Mouse (Mus musculus) activated CD4-positive, CD25-positive, alpha-beta regulatory T cell, adult 4 months (primary cell): ENCODE data around the gene Stx5a. TPM values are rescaled to one million over a fixed set of nuclear protein-coding genes. Genes with fewer than 3 reads are reported as not detected.
"Not testable (repeated sequence)": the region's sequence is repeated elsewhere in the genome, so short reads cannot be mapped to it uniquely, and the experiment has no call there.

Experiments
- ATAC-seq: one replicate; pipeline ENCODE4 v1.8.0; 2017
- polyA plus RNA-seq, 2 experiments: library from polyadenylated mRNA; unstranded; fragments of 100-300 nt; shearing (Covaris generic); gene quantifications; one replicate each; pipeline ENCODE4 v1.2.1; 2017

Stx5a gene
- polyA plus RNA-seq, 2 experiments from 2014 or later = 109 to 113 TPM

DNA sequence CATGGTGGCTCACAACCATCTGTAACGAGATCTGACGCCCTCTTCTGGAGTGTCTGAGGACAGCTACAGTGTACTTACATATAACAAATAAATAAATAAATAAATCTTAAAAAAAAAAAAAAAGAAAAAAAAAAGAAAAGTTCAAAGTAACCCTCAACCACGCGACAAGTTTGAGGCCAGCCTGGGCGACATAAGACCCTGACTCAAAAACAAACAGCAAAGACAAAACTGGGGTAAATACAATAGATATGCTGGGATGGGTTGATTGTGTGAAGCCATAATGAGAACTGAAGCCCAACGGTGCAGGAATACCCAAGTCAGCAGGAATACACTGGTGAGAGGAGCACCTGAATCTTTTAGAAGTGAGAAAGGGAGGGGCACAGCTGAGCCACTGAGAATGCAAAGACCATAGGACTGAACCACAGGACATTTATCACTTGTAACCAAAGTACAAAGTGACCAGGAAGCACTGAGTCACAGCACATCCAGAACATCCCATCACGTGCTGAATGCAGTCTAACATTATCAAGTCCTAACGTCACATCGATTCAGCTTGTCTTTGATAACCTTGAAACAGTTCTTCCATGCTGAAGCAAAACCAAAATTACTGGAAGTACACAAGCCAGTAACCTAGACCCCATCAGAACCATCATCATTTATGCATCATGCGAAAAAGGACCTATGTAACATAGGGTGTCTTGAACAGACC, 24.3 kb upstream of the Stx5a start:
- no peak for ATAC-seq

DNA sequence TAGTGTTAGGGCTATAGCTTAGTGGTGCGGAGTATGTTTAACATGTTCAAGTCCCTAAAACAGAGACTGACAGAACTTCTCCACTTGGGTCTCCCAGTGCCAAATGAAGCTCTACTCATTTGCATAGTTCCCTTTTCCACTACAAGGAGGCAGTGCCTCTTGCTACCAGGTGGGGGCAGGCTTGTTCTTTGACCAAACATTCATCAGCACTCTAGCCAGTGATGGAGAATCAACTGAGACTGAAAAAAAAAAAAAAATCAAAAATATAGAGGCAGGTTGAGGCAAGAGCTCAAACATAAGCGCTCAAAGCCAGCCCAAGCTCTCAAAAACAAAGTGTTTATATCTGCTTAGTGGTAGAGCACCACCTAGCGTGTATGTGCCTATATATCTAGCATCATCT, 22.9 kb upstream of the Stx5a start:
- peak; percentile 24 for ATAC-seq

DNA sequence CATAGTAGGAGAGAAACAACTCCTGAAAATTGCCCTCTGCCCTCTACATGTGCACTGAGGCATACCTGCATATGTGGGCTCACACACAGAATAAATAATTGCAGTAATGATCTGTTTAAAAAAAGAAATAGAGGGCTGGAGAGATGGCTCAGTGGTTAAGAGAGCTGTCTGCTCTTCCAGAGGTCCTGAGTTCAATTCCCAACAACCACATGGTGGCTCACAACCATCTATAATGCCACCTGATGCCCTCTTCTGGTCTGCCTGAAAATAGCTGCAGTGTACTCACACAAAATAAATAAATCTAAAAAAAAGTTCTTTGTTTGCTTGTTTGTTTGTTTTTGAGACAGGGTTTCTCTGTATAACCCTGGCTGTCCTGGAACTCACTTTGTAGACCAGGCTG, 22.2 kb upstream of the Stx5a start:
- not testable (repeated sequence) for ATAC-seq

DNA sequence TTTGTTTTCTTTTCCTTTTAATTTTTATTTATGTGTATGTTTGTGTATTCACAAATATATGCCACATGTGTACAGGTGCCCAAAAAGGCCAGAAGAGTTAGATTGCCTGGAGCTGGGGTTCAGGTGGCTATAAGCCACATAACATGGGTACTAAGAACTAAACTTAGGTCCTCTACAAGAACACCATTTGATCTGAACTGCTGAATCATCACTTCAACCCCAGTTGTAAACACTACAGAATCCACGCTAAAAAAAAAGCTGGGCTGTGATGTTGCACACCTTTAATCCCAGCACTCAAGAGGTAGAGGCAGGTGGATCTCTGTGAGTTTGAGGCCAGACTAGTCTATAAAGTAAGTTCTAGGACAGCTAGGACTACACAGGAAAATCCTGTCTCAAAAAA, 19.8 kb upstream of the Stx5a start:
- ATAC-seq = no peak

DNA sequence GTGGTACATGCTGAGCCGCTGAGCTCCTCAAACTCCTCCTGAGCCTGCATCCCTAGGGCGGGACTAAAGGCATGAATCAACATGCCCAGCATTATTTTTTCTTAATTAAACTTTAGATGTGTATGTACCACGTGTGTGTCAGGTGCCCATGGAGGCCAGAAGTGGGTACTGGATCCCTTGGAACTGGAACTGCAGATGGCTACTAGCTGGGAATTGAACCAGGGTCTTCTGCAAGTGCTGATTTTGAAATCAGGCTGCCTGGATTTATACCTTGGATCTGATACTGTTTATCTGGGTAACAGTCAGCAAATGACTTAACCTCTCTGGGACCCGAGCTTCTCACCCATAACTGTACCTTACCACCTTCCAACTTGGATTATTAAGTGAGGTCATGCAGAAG, 19.2 kb upstream of the Stx5a start:
- no peak for ATAC-seq

DNA sequence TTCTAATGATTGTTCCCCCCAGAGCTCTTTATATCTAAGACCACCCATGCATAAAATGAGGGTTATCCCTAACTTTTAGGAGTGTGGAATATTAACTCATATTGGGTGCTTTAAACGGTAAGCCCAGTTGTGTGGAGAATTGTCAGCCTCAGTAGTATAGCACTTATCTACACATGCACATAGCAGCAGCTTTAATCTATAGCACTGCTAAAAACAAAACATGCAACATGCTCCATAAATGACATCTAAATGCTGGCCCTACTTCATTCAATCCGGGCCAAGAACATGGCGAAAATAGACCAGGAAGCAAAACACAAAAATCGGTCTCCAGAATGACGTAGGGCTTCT, 18.7 kb upstream of the Stx5a start:
- no peak for ATAC-seq

DNA sequence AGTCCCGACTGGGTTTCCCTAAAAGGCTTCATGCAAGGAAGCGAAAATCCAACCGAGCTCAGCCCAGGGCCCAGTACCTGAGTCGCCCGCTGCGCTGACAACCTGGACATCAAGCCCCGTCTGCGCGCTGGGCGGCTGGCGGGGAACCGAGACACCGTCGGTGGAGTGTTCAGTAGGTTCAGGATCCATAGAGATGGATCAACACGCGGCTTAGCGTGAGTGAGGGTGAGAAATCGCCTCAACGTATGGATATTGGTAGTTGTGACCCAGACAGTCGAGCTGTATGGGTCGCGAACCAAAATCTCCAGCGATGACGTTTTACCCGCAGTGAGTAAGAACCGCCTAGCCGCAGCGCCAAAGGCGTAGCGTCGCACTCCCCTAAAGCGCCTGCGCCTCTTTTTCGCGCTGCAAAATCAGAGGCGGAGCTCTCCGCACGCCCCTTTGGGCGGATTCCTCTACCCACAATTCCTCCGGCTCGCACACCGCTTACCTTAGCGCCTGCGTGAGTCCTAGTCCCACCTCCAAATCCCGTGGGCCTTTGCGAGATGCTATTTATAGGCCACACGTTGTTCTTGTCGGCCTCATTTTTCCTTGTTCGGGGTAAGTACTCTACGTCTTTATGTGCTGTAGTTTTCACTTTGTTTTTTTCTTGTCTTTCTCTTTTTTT, 18.2 kb upstream of the Stx5a start, which contains the start of gene Slc3a2:
Gene Slc3a2, minus strand, starts transcription at position 463 of the 667 bp plus-strand sequence.
- peak; percentile 89 for ATAC-seq

DNA sequence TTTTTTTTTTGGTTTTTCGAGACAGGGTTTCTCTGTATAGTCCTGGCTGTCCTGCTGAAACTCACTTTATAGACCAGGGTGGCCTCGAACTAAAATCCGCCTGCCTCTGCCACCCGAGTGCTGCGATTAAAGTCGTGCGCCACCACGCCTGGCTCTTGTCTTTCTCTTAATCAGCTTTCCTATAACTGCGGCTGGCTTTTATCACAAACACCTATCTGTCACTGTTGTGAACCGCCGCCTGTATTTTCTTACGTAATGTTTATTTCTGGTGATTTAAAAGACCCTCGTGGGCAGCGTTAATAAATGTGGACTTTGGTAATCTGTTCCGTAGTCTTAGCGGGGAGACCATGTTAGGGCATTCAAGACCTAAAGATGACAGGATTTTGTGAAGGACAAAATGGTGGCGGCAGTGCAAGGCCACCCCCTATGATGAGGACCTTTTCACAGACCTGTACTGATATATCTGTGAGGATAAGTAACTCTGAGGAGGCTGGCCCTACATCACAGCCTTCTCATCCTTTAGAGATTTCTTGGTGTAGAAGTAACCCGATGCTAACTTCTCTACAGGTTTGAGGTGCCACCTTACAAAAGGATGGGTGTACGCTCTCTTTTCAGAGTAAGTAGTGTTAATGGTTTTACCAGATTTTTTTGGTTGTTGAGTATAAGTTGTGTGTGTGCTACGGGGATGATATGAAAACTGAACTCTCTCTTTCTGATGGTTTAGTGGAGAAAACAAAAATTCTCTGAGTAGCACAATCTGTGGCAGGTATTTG, 17.5 kb upstream of the Stx5a start:
- no peak for ATAC-seq

DNA sequence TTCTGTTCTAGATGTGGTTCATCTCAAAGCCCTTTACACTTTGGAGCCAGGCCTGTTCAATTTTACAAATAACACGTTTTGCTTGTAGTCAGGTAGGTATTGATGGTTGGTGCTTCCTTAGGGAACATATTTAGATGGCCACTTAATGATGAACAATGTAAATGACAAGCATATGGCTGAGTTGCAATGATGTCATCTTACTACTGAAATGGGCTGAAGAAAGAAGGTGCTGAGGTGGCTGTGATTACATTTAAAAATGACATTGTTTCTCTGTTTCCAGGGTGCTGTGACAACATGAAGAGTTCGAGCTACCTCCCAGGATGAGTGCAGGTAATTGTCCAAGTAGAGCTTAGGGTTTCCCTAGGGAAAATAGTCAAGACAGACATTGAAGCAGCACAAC, 16.8 kb upstream of the Stx5a start:
- no peak for ATAC-seq

DNA sequence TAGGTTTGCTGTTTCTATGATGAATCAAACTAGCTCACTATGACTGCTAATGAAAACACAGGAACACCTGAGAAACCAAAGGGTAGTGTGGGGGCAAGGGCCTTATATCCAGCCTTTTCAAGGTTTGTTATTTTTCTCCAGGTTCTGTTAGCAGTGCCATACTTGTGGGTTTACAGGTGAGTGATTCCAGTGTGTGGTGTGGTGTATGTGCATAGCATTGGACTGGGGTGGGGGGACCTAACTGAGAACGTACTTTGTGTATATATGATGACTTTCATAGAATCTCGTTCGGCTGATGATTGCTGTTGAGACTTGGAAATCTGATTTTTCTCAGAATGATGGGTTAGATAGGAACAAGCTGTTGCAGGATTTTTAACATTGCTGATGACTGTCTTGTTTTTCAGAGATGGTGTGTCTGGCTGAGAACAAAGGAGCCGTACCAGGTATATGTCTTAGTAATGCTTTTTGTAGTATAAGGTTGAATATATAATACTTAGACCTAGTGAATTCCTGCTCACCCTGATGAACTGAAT, 16.1 kb upstream of the Stx5a start:
- no peak for ATAC-seq

DNA sequence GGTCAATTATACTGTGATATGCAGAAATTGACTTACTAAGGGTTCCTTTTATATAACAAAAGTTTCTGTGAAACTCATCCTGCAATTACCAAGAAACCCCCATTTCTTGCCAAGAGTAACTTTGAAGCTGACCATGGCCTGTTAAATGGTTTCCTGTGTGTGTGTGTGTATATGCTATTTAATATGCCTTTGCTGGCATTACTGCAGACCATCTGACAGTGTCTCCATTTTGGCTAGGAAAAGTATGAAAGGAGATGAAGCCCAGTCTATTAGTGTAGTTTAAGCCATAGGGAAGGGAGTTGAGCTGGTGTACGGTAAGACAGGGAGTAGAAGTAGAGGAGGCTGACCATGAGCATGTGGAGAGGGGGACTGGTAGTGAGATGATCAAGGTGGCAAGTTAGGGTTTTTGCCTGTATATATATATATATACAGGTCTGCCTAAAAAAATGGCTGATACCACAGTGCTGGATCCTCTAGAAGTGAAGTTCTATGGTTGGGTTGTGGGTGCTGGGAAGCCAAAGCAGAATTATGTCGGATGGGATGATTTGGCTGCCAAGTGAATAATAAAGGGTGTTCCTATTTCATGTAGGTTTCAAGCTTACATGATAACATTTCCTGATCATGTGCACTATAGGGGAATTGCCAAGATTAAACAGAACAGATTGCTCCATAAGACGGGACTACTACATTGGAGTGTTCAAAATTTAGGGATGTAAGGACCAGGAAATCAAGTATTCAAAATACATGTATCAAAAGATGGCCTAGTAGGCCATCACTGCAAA, 14.4 kb upstream of the Stx5a start:
- ATAC-seq = no peak

DNA sequence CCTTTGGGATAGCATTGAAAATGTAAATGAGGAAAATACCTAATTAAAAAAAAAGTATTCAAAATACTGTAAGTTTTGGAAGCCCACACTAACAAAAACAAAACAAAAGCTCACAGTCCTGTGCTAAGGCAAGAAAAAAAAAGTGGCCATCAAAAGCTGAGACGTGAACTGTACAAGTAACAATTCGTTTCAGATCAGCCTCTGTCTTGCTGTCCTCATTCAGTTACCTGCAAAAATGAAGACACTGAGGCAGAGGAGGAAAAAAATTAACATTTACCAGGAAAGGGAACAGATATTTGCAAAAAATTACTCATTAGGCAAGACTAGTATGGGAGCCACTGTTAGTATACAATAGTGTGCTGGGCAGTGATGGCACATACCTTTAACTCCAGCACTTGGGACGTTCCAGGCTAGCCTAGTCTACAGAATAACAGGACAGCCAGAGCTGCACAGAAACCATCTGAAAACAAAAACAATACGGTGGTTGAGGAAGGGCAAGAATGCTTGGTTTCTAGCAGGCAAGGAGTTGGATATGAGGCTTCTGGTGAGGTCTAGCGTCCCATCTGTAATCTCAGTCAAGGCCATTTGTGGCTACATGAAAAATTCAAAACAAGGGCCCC, 13.6 kb upstream of the Stx5a start:
- ATAC-seq = no peak

DNA sequence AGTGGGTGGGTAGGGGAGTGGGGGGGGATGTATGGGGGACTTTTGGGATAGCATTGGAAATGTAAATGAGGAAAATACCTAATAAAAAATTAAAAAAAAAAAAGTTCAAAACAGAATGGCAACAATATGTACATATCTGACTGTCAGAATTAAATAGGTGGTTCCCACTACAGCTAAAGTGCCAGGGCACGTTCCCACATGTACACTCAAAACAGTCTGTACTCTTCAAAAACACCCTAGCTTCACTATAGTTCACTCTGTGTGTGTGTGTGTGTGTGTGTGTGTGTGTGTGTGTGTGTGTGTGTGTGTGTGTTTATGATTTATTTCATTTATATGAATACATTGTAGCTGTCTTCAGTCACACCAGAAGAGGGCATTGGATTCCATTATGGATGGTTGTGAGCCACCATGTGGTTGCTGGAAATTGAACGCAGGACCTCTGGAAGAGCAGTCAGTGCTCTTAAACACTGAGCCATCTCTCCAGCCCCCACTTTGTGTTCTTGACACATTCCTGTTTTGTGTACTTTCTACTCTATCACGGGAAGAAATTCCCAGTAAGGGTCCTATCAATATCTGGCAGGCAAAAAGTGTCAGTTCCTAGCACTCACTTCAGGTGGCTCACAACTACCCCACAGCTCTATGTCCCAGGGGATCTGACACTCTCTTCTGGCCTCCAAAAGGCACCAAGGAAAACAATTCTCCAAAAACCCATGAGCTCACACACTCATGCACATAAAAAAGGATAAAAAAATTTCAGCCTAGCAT, 12.7 kb upstream of the Stx5a start:
- not testable (repeated sequence) for ATAC-seq

DNA sequence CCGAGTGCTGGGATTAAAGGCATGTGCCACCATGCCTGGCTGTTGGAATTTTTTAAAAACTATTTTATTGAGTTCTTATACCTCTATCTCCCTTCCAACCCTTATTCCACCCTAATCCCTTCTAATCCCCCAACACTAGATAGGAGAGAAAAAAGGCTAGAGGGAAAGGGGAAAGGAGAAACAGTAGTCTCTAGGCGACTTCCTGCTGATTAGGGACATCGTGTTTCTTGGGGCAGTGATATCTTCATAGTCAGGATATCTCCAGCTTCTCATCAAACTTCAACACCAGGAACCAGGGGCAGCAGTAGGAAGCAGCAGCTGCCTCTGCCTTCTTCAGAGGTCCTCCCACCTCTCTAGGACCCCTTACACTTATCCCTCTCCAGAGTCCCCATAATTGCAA, 6.9 kb upstream of the Stx5a start:
- no peak for ATAC-seq

DNA sequence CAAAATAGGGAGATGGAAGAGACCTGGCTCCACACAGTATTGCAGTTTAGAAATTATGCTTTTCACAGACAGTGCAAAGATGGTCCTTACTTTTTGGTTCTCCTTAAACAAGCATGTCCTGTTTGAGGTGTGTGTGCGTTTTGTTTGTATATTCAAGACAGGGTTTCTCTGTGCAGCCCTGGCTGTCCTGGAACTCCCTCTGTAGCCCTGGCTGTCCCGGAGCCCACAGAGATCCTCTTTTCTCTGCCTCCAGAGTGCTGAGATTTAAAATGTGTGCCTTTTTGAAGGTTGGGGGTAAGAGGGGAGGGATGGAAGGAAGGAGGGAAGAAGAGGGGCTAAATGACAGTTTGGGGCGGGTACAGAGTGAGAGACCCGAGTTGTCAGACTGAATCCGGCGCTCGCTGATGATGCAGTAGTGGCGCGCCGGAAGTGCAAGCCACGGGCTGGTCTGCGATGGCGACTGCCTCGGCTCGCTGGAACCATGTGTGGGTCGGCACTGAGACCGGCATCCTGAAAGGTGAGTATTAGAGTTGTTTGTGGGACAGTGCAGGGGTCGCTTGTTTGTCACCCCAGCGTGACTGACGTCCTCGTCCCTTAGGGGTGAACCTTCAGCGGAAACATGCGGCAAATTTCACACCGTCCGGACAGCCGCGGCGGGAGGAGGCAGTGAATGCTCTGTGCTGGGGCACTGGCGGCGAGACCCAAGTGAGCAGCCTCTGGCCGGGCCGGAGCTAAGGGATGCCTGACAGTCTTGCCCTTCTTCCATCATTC, 5.6 kb upstream of the Stx5a start, which contains the start of gene Wdr74:
Gene Wdr74, plus strand, starts transcription at position 439 of the 771 bp plus-strand sequence.
- peak; percentile 86 for ATAC-seq

DNA sequence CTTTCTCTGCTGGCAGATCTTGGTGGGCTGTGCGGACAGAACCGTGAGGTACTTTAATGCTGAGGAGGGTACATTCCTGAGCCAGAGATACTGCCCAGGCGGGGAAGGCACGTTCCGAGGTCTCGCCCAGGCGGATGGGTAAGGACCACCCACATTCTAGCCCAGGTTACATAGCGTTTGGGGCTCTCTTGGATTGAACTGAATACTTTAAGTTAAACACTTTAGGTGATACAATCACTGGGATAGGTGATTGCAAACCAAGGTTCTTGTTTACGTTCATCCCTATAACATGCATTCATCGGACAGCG, 5.1 kb upstream of the Stx5a start:
- ATAC-seq = peak; percentile 24

DNA sequence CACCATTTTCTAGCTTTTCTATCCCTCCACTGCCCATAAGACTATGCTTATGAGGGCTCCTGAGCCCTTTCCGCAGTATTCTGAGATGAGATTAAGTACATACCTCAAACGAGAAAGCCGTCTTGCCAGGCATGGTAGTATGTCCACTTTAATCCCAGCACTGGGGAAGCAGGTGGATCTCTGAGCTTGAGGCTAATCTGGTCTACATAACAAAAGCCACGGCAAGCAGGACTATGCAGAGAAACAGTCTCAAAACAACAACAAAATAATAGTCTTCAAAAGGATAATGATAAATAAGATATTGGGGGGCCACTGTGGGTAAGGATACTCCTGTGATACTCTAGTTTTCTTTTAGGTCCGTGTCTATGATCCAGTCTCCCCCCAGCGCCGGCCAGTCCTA, 2.3 kb upstream of the Stx5a start:
- ATAC-seq = no peak

DNA sequence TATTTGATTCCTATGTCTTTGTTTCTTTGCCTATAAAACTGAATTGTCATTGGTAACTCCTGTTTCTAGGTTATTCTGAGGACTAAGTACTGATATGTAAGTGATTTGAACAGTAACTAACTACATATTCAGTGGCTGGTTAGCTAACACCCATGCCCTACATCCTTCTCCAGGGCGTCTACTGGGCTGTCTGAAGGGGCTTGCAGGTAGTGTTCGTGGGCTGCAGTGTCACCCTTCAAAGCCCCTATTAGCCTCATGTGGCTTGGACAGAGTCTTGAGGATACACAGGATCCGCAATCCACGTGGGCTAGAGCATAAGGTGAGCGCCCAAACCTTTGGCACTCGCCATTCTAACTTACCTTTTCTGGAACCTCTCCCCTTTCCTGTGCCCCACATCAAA, 1.6 kb upstream of the Stx5a start:
- ATAC-seq = no peak

DNA sequence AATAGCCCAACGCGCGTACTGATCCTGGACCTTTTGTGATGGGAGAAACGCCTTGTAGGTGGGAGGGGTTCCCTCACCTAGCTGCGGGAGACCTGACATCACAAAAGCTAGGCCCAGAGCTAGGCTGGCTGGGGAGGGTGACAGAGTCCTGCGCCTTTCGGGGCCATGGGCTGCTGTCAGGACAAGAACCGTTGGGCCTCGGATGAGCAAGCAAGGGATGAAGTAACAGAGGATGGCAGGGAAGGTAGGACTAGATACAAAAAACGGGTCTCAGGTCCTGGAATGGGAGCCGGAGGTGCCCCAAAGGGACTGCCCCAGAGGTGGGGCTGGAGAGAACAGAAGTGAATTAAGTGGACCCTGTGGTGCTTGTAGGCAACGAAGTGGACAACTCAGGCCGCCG, 610 bp upstream of the Stx5a start, which contains the start of gene 1700092M07Rik:
Gene 1700092M07Rik, plus strand, starts transcription at position 116 of the 400 bp plus-strand sequence.
- no peak for ATAC-seq

DNA sequence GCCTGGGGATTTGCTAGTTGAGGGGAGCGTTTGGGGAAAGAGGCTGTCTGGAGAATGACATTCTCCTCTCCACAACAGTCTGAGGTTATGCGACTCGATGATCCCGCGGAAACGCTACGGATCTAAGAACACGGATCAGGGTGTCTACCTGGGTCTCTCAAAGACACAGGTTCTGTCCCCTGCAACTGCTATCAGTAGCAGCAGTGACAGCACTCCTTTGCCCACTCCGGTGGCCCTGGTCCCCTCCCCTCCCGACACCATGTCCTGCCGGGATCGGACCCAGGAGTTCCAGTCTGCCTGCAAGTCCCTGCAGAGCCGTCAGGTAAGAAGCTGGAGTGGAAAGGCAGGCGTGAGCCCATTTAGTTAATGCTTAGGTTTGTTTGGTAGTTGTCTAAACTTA, 963 bp downstream of the Stx5a start:
- no peak for ATAC-seq

DNA sequence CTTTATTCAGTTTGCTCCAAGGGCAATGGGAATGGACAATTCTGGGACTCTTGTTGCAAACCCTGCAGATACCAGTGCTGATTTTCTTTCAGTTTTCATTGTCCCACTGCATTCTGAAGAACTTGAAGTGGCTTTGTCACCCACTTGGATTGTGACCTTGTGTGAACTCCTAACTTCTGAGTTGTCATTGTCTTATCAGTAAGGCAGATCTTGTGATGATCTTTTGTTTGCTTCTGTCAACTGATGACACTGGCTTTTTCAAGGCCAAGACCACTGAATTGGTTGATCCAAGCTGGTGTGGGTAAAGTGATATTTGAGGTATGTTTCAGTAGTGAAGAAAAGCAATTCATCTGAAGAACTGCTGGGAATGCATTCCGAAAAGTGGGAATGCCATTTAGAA, 4.2 kb downstream of the Stx5a start:
- ATAC-seq = no peak
